Mouse (Mus musculus) subcutaneous adipose tissue, adult 2 months (tissue): ENCODE measurements around the gene Nobox. TPM values are rescaled to one million over a fixed set of nuclear protein-coding genes. Genes with fewer than 3 reads are reported as not detected.

Experiments
- polyA plus RNA-seq: library from polyadenylated mRNA; depleted of rRNA; stranded (reverse); fragments of >200 nt; gene quantifications from 2 replicates; pipeline ENCODE4 v1.2.3, GENCODE M21; 2012; ENCODE audit warnings: low replicate concordance; rRNA removed

Nobox gene
- 0.06 TPM in 1 of 2 replicates, not detected in the other for polyA plus RNA-seq

DNA sequence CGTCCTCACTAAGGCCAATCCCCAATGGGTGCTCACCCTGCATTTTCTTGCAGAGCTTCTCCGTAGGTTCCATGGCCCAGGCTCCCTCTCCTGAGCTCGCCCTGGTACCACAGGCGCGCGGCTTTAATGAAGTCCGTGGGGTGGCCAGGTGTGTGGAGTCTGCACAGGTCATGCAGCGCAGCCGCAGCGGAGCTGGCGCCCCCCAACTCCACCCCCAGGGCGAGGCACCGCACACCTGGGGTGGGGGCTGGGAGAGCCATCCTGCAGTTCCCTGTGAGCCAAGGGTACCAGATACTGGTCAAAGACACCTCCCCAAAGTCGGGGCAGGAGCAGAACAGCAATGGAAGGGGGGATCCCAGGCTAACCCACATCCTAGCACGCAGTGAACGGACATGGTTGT is at the start of gene Nobox:
Gene Nobox (minus strand): TSS at position 101 of the 400 bp plus-strand sequence.

GRCm38 (mm10) chr6:43265363-43266041 is 43.9 kb downstream of the Nobox start, which contains the start of gene Arhgef5:
Gene Arhgef5 (plus strand): TSS chr6:43265582.

Other genes starting within 250 kb of the Nobox start
- not detected in 2 replicates for gene Olfr441, start 203.2 kb downstream of the Nobox start, polyA plus RNA-seq
- gene Olfr237-ps1, start 163.0 kb downstream of the Nobox start, polyA plus RNA-seq = not detected in 2 replicates
- gene Olfr437, start 146.3 kb downstream of the Nobox start, polyA plus RNA-seq = not detected in 2 replicates
- gene Olfr13, start 137.4 kb downstream of the Nobox start, polyA plus RNA-seq = not detected in 2 replicates
- gene Olfr435, start 112.4 kb downstream of the Nobox start, polyA plus RNA-seq = not detected in 2 replicates
- gene Olfr434, start 96.5 kb downstream of the Nobox start, polyA plus RNA-seq = not detected in 2 replicates
- not detected in 2 replicates for gene Olfr47, start 78.0 kb downstream of the Nobox start, polyA plus RNA-seq
- 11.1 and 32.5 TPM in 2 replicates for gene Arhgef5, start 44.0 kb downstream of the Nobox start, polyA plus RNA-seq